Mouse (Mus musculus): Measurements from ENCODE around the gene Tgm1.

Gene Tgm1

GRCm38 (mm10) chr14:55723433-55723832 is 9.7 kb upstream of the Tgm1 start:
- no peak for DNase-seq (ENCODE audit: low spot score)

- no peak for DNase-seq (ENCODE audit: low spot score)
These were observed 8.8 kb upstream of the Tgm1 start for GRCm38 (mm10) chr14:55722438-55722945.

GRCm38 (mm10) chr14:55721700-55722437 is 8.1 kb upstream of the Tgm1 start, which contains the start of gene Rabggta:
Rabggta (minus strand) TSS chr14:55722263.
- peak; percentile 79 for DNase-seq (ENCODE audit: low spot score)

- no peak for DNase-seq (ENCODE audit: low spot score)
These were observed 7.3 kb upstream of the Tgm1 start for GRCm38 (mm10) chr14:55721076-55721475.

- no peak for DNase-seq (ENCODE audit: low spot score)
These were observed 6.9 kb upstream of the Tgm1 start for GRCm38 (mm10) chr14:55720666-55721065.

GRCm38 (mm10) chr14:55719737-55720136 is 6.0 kb upstream of the Tgm1 start:
- no peak for DNase-seq (ENCODE audit: low spot score)

- no peak for DNase-seq (ENCODE audit: low spot score)
These were observed 3.2 kb upstream of the Tgm1 start for GRCm38 (mm10) chr14:55716884-55717283.

GRCm38 (mm10) chr14:55716271-55716670 is 2.5 kb upstream of the Tgm1 start:
- no peak for DNase-seq (ENCODE audit: low spot score)

GRCm38 (mm10) chr14:55714893-55715292 is 1.2 kb upstream of the Tgm1 start:
- DNase-seq (ENCODE audit: low spot score), result no peak

GRCm38 (mm10) chr14:55713007-55713728 is 558 bp downstream of the Tgm1 start:
- DNase-seq (ENCODE audit: low spot score), result no peak

GRCm38 (mm10) chr14:55711786-55712185 is 1.9 kb downstream of the Tgm1 start:
- no peak for DNase-seq (ENCODE audit: low spot score)

- no peak for DNase-seq (ENCODE audit: low spot score)
These were observed 4.2 kb downstream of the Tgm1 start for GRCm38 (mm10) chr14:55709509-55709908.

- no peak for DNase-seq (ENCODE audit: low spot score)
These were observed 6.3 kb downstream of the Tgm1 start for GRCm38 (mm10) chr14:55707397-55707796.

GRCm38 (mm10) chr14:55706051-55706600 is 7.6 kb downstream of the Tgm1 start:
- DNase-seq (ENCODE audit: low spot score), result no peak

GRCm38 (mm10) chr14:55702761-55703160 is 11.0 kb downstream of the Tgm1 start:
- no peak for DNase-seq (ENCODE audit: low spot score)

- DNase-seq (ENCODE audit: low spot score), result no peak
These were observed 12.6 kb downstream of the Tgm1 start for GRCm38 (mm10) chr14:55701131-55701530.

- DNase-seq (ENCODE audit: low spot score), result no peak
These were observed 16.5 kb downstream of the Tgm1 start for GRCm38 (mm10) chr14:55697226-55697625.

- DNase-seq (ENCODE audit: low spot score), result no peak
These were observed 24.3 kb downstream of the Tgm1 start for GRCm38 (mm10) chr14:55689433-55689832.

GRCm38 (mm10) chr14:55682118-55682493 is 31.6 kb downstream of the Tgm1 start:
- DNase-seq (ENCODE audit: low spot score), result no peak

- DNase-seq (ENCODE audit: low spot score), result peak; percentile 84
These were observed 32.3 kb downstream of the Tgm1 start, which contains the start of gene Tinf2 for GRCm38 (mm10) chr14:55681160-55682117. Tinf2 (minus strand) TSS chr14:55681820.

GRCm38 (mm10) chr14:55677615-55678014 is 36.1 kb downstream of the Tgm1 start:
- DNase-seq (ENCODE audit: low spot score), result no peak

GRCm38 (mm10) chr14:55672741-55673060 is 41.0 kb downstream of the Tgm1 start:
- DNase-seq (ENCODE audit: low spot score), result no peak
